Mouse (Mus musculus): ENCODE measurements around the gene Retreg1.

The Retreg1 gene

DNA sequence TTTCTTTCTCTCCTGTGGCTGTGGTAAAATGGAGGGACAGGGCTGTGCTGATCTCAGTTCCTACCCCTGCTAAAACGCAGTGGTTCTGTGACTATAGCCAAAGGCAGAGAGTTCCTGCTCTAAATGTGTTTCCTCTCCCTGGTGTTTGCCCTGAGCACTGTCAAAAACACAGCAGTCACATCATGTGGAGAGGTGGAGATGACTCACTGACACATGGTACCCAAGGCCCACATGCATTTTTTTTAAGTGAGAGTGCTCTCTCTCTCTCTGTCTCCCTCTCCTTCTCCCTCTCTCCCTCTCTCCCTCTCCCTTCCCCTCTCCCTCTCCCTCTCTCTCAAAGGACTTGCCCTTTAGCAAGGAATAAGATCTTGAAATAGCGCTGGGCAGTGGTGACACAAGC, 73.3 kb downstream of the Retreg1 start:
- Histone ChIP-seq H3K27me3 (ENCODE audit: insufficient read depth, low read length) (no peaks in the 10 kb centered on the region), H3K4me1 (replicated peaks; ENCODE audit: low read depth, low read length) (no peaks in the 10 kb centered on the region), H3K36me3 (ENCODE audit: insufficient read depth, low read length) (no peaks in the 10 kb centered on the region), H3K9me3 (ENCODE audit: low read length) (no peaks in the 10 kb centered on the region), H3K4me3 (replicated peaks; ENCODE audit: low read length) (no peak overlapping the region)
- no peak for TF ChIP-seq POU5F1 (IDR thresholded peaks at IDR 0.05; ENCODE audit: borderline replicate concordance, low read length)
- TF ChIP-seq CTCF (conservative IDR thresholded peaks at IDR 0.05; ENCODE audit: low read length): no peak
- TF ChIP-seq NANOG (IDR thresholded peaks at IDR 0.05; ENCODE audit: borderline replicate concordance, low read length): no peak

DNA sequence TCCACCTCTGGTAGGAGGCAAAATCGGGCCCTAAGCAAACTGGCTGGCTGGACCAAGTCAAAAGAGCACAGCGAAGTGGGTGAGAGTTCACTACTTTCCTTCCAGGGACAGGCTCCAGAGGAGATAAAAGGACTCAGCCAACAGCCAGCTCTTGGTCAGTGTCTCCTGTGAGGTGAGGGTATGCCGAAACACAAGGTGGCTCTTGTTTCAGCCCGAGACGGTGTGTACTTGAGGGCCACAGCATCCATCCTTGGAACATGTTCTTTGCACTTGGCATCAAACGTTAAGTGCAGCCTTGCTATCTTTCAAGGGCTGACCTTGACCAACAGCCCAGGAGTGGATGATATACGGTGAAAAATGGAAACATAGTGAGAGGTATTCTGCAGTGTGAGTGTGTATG, 75.7 kb downstream of the Retreg1 start:
- Histone ChIP-seq H3K4me1 (replicated peaks; ENCODE audit: low read depth, low read length) (no peaks in the 10 kb centered on the region), H3K36me3 (ENCODE audit: insufficient read depth, low read length) (no peaks in the 10 kb centered on the region), H3K4me3 (replicated peaks; ENCODE audit: low read length) (no peak overlapping the region), H3K9me3 (ENCODE audit: low read length) (no peaks in the 10 kb centered on the region), H3K27me3 (ENCODE audit: insufficient read depth, low read length) (no peaks in the 10 kb centered on the region)
- no peak for TF ChIP-seq NANOG (IDR thresholded peaks at IDR 0.05; ENCODE audit: borderline replicate concordance, low read length)
- TF ChIP-seq CTCF (conservative IDR thresholded peaks at IDR 0.05; ENCODE audit: low read length): no peak
- TF ChIP-seq POU5F1 (IDR thresholded peaks at IDR 0.05; ENCODE audit: borderline replicate concordance, low read length): no peak

DNA sequence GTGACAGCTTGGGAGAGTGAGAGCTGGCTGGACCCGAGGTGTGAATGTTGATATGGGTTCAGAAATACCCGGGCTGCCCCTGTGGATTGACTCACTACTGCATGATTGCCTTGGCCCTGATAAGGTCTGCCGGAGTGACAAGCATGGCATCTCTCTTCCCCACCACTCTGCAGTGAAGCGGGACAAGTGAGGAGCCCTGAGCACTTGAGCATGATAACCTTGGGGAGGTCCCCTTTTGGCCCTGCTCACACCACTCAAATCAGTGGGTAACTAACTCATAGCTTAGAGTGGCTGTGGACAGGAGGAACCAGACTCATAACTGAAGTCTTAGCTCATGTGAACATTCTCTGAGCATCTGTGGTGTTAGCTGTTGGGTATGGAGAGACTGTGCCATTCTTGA, 77.0 kb downstream of the Retreg1 start:
- Histone ChIP-seq H3K9me3 (ENCODE audit: low read length) (no peaks in the 10 kb centered on the region), H3K36me3 (ENCODE audit: insufficient read depth, low read length) (no peaks in the 10 kb centered on the region), H3K4me3 (replicated peaks; ENCODE audit: low read length) (no peak overlapping the region), H3K4me1 (replicated peaks; ENCODE audit: low read depth, low read length) (no peaks in the 10 kb centered on the region), H3K27me3 (ENCODE audit: insufficient read depth, low read length) (no peaks in the 10 kb centered on the region)
- no peak for TF ChIP-seq POU5F1 (IDR thresholded peaks at IDR 0.05; ENCODE audit: borderline replicate concordance, low read length)
- no peak for TF ChIP-seq NANOG (IDR thresholded peaks at IDR 0.05; ENCODE audit: borderline replicate concordance, low read length)
- no peak for TF ChIP-seq CTCF (conservative IDR thresholded peaks at IDR 0.05; ENCODE audit: low read length)

DNA sequence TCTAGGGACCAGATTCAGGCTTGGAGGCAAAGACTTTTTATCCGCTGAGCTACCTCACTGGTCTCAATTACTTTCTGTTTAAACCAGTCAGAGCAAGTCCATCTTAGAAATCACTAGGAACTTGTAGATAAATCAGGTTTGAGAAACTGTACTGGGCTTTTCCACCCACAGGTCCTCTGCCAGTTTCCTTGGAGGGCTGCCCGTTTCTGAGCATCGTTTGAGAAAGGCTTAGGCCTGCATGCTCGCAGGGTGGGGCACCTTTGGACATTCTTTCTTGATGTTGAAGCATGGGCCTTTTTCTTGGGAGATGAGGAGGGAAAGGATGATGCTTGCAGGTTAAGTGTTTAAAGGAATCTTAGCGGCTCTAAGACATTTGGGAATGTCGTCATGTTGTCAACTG, 77.9 kb downstream of the Retreg1 start:
- Histone ChIP-seq H3K36me3 (ENCODE audit: insufficient read depth, low read length) (no peaks in the 10 kb centered on the region), H3K4me1 (replicated peaks; ENCODE audit: low read depth, low read length) (no peaks in the 10 kb centered on the region; the same call in 1 of the 2 replicates), H3K4me3 (replicated peaks; ENCODE audit: low read length) (no peak overlapping the region), H3K27me3 (ENCODE audit: insufficient read depth, low read length) (no peaks in the 10 kb centered on the region), H3K9me3 (ENCODE audit: low read length) (no peaks in the 10 kb centered on the region)
- TF ChIP-seq CTCF (conservative IDR thresholded peaks at IDR 0.05; ENCODE audit: low read length) (no peak), NANOG (IDR thresholded peaks at IDR 0.05; ENCODE audit: borderline replicate concordance, low read length) (no peak), POU5F1 (IDR thresholded peaks at IDR 0.05; ENCODE audit: borderline replicate concordance, low read length) (no peak)

DNA sequence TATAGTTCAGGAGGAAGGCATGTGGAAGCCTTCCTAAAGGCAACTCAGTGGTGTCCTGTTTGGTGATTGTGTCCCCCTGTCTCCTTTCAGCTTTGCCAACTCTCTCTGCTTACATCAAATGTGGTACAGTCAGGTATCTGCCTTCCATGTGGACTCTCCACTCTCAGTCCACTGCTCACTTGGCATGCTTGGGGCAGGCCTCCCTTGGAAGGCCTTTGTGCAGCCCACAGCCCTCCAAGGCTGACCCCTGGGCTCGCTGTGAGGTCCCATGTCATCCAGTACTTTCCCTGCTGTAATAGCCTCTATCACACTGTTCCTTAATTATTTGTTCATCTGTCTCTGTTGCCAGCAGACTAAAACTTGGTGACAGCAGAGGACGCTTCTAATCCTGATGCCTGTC, 79.0 kb downstream of the Retreg1 start:
- no peak for TF ChIP-seq CTCF (conservative IDR thresholded peaks at IDR 0.05; ENCODE audit: low read length)
- no peak for TF ChIP-seq NANOG (IDR thresholded peaks at IDR 0.05; ENCODE audit: borderline replicate concordance, low read length)
- TF ChIP-seq POU5F1 (IDR thresholded peaks at IDR 0.05; ENCODE audit: borderline replicate concordance, low read length): no peak
- H3K4me3 ChIP-seq (replicated peaks; ENCODE audit: low read length): no peak overlapping the region
- H3K9me3 ChIP-seq (ENCODE audit: low read length): no peaks in the 10 kb centered on the region
- H3K4me1 ChIP-seq (replicated peaks; ENCODE audit: low read depth, low read length): no peaks in the 10 kb centered on the region; the same call in 1 of the 2 replicates
- H3K36me3 ChIP-seq (ENCODE audit: insufficient read depth, low read length): no peaks in the 10 kb centered on the region
- H3K27me3 ChIP-seq (ENCODE audit: insufficient read depth, low read length): no peaks in the 10 kb centered on the region

DNA sequence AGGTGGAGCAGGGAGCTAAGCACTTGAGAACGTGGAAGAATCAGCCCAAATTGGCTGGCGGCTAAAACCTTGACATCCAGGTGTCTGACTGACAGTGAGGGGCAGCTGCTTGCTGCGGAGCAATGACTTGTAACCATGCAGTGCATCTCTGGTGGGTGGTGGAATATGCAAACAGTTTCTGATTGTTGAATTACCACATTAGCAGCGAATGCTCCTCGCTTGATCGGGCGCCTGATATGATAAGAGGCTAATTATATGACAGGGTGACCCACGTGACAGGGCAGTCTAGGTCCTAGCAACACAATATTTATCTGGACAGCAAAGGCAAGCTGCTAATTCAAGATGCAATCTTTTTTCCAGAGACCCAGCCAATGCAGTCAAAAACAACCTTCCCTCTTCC, 80.9 kb downstream of the Retreg1 start:
- TF ChIP-seq CTCF (conservative IDR thresholded peaks at IDR 0.05; ENCODE audit: low read length) (no peak), POU5F1 (IDR thresholded peaks at IDR 0.05; ENCODE audit: borderline replicate concordance, low read length) (no peak), NANOG (IDR thresholded peaks at IDR 0.05; ENCODE audit: borderline replicate concordance, low read length) (no peak)
- H3K27me3 ChIP-seq (ENCODE audit: insufficient read depth, low read length): no peaks in the 10 kb centered on the region
- no peaks in the 10 kb centered on the region for H3K9me3 ChIP-seq (ENCODE audit: low read length)
- H3K36me3 ChIP-seq (ENCODE audit: insufficient read depth, low read length): no peaks in the 10 kb centered on the region
- no peak overlapping the region for H3K4me3 ChIP-seq (replicated peaks; ENCODE audit: low read length)
- peaks cover 10% of the 10 kb centered on the region for H3K4me1 ChIP-seq (replicated peaks; ENCODE audit: low read depth, low read length)

DNA sequence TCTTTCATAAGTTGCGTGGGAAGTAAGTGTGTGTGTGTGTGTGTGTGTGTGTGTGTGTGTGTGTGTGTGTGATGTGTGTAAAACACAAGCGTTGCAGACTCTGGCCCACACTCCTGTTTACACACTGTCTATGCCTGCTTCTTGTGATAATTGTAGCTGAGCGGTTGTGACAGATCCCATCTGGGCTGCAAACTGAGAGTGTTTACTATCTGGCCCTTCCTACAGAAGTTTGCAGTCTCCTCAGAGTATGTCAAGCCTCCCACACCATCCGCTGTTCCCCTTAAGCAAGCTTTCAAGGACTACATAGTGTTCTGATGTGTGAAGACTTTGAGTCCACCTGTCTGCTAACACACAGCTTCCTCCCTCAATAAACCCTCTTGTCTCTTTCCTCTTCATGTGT, 83.2 kb downstream of the Retreg1 start:
- Histone ChIP-seq H3K4me3 (replicated peaks; ENCODE audit: low read length) (no peak overlapping the region), H3K9me3 (ENCODE audit: low read length) (no peaks in the 10 kb centered on the region), H3K36me3 (ENCODE audit: insufficient read depth, low read length) (no peaks in the 10 kb centered on the region), H3K4me1 (replicated peaks; ENCODE audit: low read depth, low read length) (peaks cover 10% of the 10 kb centered on the region), H3K27me3 (ENCODE audit: insufficient read depth, low read length) (no peaks in the 10 kb centered on the region)
- no peak for TF ChIP-seq POU5F1 (IDR thresholded peaks at IDR 0.05; ENCODE audit: borderline replicate concordance, low read length)
- TF ChIP-seq CTCF (conservative IDR thresholded peaks at IDR 0.05; ENCODE audit: low read length): no peak
- no peak for TF ChIP-seq NANOG (IDR thresholded peaks at IDR 0.05; ENCODE audit: borderline replicate concordance, low read length)

DNA sequence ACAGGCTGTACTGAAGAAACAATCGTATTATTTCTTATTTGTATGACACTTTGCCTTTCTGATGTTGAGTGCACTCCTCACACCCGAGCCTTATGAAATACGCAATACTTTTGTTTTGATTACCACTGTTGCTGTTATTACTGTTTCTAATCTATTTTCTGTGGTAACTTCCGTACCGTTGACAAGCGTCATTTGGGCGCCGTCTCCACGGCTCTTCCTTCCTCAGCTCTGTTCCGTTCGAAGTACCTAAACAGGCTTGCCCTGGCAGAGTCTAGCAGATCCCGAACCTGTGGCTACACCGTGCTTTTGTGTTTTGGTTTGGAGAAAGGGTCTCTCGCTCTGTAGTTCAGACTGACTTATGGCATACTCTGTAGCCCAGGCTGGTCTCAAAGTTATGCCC, 84.1 kb downstream of the Retreg1 start:
- no peaks in the 10 kb centered on the region for H3K27me3 ChIP-seq (ENCODE audit: insufficient read depth, low read length)
- peaks cover 10% of the 10 kb centered on the region for H3K4me1 ChIP-seq (replicated peaks; ENCODE audit: low read depth, low read length)
- no peak overlapping the region for H3K4me3 ChIP-seq (replicated peaks; ENCODE audit: low read length)
- H3K9me3 ChIP-seq (ENCODE audit: low read length): no peaks in the 10 kb centered on the region
- no peaks in the 10 kb centered on the region for H3K36me3 ChIP-seq (ENCODE audit: insufficient read depth, low read length)
- TF ChIP-seq NANOG (IDR thresholded peaks at IDR 0.05; ENCODE audit: borderline replicate concordance, low read length): no peak
- no peak for TF ChIP-seq POU5F1 (IDR thresholded peaks at IDR 0.05; ENCODE audit: borderline replicate concordance, low read length)
- no peak for TF ChIP-seq CTCF (conservative IDR thresholded peaks at IDR 0.05; ENCODE audit: low read length)

DNA sequence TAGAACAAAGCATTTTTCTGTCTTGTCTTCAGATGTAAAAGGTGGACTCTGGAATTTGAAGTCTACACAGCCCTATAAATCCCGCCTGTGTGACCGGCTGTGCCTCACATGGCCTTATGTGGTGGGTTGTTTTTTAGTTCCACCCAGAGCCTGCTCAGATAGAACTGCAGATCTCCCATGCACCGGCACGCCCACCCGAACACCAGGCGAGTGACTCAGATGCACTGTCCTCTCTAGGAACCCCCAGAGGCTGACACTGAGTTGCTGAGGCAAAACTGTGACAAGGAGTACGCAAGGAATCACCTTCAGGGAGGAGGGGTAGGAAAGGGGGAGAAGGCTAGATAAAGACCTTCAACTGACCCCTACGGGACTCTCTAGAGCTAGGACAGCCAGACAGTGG, 85.0 kb downstream of the Retreg1 start:
- Histone ChIP-seq H3K36me3 (ENCODE audit: insufficient read depth, low read length) (no peaks in the 10 kb centered on the region), H3K4me3 (replicated peaks; ENCODE audit: low read length) (no peak overlapping the region), H3K27me3 (ENCODE audit: insufficient read depth, low read length) (no peaks in the 10 kb centered on the region), H3K9me3 (ENCODE audit: low read length) (no peaks in the 10 kb centered on the region), H3K4me1 (replicated peaks; ENCODE audit: low read depth, low read length) (peaks cover 16% of the 10 kb centered on the region)
- TF ChIP-seq CTCF (conservative IDR thresholded peaks at IDR 0.05; ENCODE audit: low read length) (no peak), NANOG (IDR thresholded peaks at IDR 0.05; ENCODE audit: borderline replicate concordance, low read length) (no peak), POU5F1 (IDR thresholded peaks at IDR 0.05; ENCODE audit: borderline replicate concordance, low read length) (no peak)

Measured in E14TG2a.4 (cell line).